Mouse (Mus musculus): Measurements from ENCODE around the gene Pex5l. TPM values are rescaled to one million over a fixed set of nuclear protein-coding genes. Genes with fewer than 3 reads are reported as not detected.
A peak's percentile ranks its signal among the peaks of the same experiment; 100 is the strongest.

Pex5l gene
- total and polyA plus RNA-seq, 3 experiments, result 0.08 to 0.44 (median 0.44) TPM

DNA sequence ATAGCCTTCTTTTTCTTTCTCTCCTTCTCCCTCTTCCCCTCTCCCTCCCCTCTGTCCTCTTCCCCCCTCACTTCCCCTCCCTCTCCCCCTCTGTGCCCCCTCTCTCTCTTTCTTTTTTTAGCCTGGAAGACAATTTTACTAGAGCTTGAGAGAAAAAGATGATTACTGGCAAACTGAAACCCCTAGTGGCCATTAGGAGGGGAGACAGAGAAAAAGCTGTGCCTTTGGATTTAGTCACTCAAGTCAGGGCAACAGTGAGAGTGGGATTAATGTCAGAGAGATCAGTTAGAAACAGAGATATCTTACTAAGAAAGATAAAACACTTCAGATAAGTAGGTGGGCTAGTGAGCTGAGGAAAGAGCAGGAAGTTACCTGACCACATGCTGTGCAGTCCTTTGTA lies 20.8 kb upstream of the Pex5l start:
- peak; percentile 5 for DNase-seq (ENCODE audit: extremely low read depth)
- H3K79me2 ChIP-seq (replicated peaks; ENCODE audit: control insufficient read depth, extremely low read depth, insufficient read depth, poor library complexity, severe bottlenecking), result no peaks in the 10 kb centered on the region
- H3K9me3 ChIP-seq (replicated peaks; ENCODE audit: low read length), result no peaks in the 10 kb centered on the region
- TF ChIP-seq CTCF (conservative IDR thresholded peaks at IDR 0.05 in 1 of 2, IDR thresholded peaks at IDR 0.05 in 1 of 2; ENCODE audit: low read depth in 2 of 2, low read length in 2 of 2), result peak; percentile 19 to 30; a peak in 2 of 4 replicates
- TF ChIP-seq NRF1 (IDR thresholded peaks at IDR 0.05; ENCODE audit: low read depth, low read length), result no peak
- in situ Hi-C loops (cut with MboI; ENCODE audit: low pct_ligation_motif_present, low pct_unique_long_range_greater_than_20kb, low sequenced_read_pairs), result no loop called here
- no peak overlapping the region for H3K9ac ChIP-seq (ENCODE audit: insufficient read depth, low read depth)
- dilution Hi-C loops (cut with MboI; ENCODE audit: extremely low pct_ligation_motif_present, extremely low pct_unique_long_range_greater_than_20kb, low sequenced_read_pairs), result no loop called here
- no peak overlapping the region for H3K4me3 ChIP-seq (replicated peaks in 1 of 3; ENCODE audit: low read depth in 2 of 3, low read length in 2 of 3, poor library complexity in 1 of 3)
- no peak overlapping the region for H3K4me2 ChIP-seq (ENCODE audit: insufficient read depth, low read depth, poor library complexity, severe bottlenecking)
- no peaks in the 10 kb centered on the region for H3K27me3 ChIP-seq (replicated peaks)
- no peak overlapping the region for H3K27ac ChIP-seq (ENCODE audit: insufficient read depth, low read depth)
- peaks cover 0 to 15% of the 10 kb centered on the region in 2 experiments; a peak in 2 of 4 replicates for H3K4me1 ChIP-seq (ENCODE audit: control insufficient read depth in 1 of 2, insufficient read depth in 2 of 2)
- H3K36me3 ChIP-seq (replicated peaks in 1 of 2; ENCODE audit: control insufficient read depth in 1 of 2, insufficient read depth in 1 of 2, low read length in 1 of 2), result no peaks in the 10 kb centered on the region

DNA sequence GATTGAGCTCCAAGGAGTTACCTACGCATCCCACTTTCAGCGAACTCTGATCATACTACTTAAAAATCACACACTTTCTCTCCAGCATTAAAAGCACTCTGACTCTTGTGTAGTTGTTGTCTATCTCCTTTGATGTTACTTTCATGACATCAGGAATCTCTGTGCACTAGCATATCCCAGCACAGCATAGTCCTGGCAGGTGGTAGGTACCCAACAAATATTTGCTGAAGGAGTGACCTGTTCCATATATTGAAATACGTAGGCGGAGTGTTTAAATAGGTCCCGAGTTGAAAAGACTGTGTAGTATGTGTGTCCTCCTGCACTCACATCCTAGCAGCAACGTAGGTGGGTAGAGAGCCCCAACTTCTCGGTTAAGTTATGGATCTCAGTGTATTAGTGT lies 545 bp upstream of the Pex5l start:
- in situ Hi-C loops (cut with MboI; ENCODE audit: low pct_ligation_motif_present, low pct_unique_long_range_greater_than_20kb, low sequenced_read_pairs), result no loop called here
- Histone ChIP-seq H3K27ac (ENCODE audit: insufficient read depth, low read depth) (no peak overlapping the region), H3K36me3 (replicated peaks in 1 of 2; ENCODE audit: control insufficient read depth in 1 of 2, insufficient read depth in 1 of 2, low read length in 1 of 2) (no peaks in the 10 kb centered on the region), H3K4me2 (ENCODE audit: insufficient read depth, low read depth, poor library complexity, severe bottlenecking) (no peak overlapping the region), H3K9me3 (replicated peaks; ENCODE audit: low read length) (peaks cover 4% of the 10 kb centered on the region), H3K27me3 (replicated peaks) (no peaks in the 10 kb centered on the region), H3K4me1 (ENCODE audit: control insufficient read depth in 1 of 2, insufficient read depth in 2 of 2) (no peaks in the 10 kb centered on the region), H3K4me3 (replicated peaks in 1 of 3; ENCODE audit: low read depth in 2 of 3, low read length in 2 of 3, poor library complexity in 1 of 3) (no peak overlapping the region), H3K9ac (ENCODE audit: insufficient read depth, low read depth) (no peak overlapping the region), H3K79me2 (replicated peaks; ENCODE audit: control insufficient read depth, extremely low read depth, insufficient read depth, poor library complexity, severe bottlenecking) (no peaks in the 10 kb centered on the region)
- TF ChIP-seq CHD2 (IDR thresholded peaks at IDR 0.05; ENCODE audit: low read length) (no peak), NELFE (IDR thresholded peaks at IDR 0.05; ENCODE audit: low read depth, low read length) (no peak)
- dilution Hi-C loops (cut with MboI; ENCODE audit: extremely low pct_ligation_motif_present, extremely low pct_unique_long_range_greater_than_20kb, low sequenced_read_pairs), result no loop called here
- no peak for DNase-seq (ENCODE audit: extremely low read depth)

DNA sequence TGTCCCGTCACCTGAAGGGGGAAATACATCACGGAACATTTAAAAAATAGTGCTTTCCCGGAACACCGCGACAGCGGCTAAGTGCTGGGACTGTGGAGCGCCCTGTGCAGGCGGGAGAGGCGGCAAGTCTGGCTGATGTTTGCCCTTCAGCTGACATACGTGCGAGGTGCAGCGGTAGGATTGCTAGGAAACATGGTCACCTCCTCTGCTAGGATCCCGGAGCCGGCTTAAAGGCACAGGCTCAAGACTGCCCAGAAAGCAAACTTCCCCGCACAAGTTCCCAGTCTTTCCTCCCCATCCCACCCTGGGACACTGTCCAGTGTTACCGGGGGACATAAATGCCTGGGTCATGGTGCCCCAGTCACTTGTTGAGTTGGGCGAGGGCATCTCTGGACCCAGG lies 649 bp downstream of the Pex5l start:
- Histone ChIP-seq H3K79me2 (replicated peaks; ENCODE audit: control insufficient read depth, extremely low read depth, insufficient read depth, poor library complexity, severe bottlenecking) (no peaks in the 10 kb centered on the region), H3K9me3 (replicated peaks; ENCODE audit: low read length) (peaks cover 4% of the 10 kb centered on the region), H3K9ac (ENCODE audit: insufficient read depth, low read depth) (no peak overlapping the region), H3K4me3 (replicated peaks in 1 of 3; ENCODE audit: low read depth in 2 of 3, low read length in 2 of 3, poor library complexity in 1 of 3) (no peak overlapping the region), H3K36me3 (replicated peaks in 1 of 2; ENCODE audit: control insufficient read depth in 1 of 2, insufficient read depth in 1 of 2, low read length in 1 of 2) (no peaks in the 10 kb centered on the region), H3K27me3 (replicated peaks) (no peaks in the 10 kb centered on the region), H3K4me1 (ENCODE audit: control insufficient read depth in 1 of 2, insufficient read depth in 2 of 2) (no peaks in the 10 kb centered on the region), H3K27ac (ENCODE audit: insufficient read depth, low read depth) (no peak overlapping the region), H3K4me2 (ENCODE audit: insufficient read depth, low read depth, poor library complexity, severe bottlenecking) (no peak overlapping the region)
- no peak for TF ChIP-seq USF1 (IDR thresholded peaks at IDR 0.05; ENCODE audit: low read depth, low read length)
- DNase-seq (ENCODE audit: extremely low read depth), result no peak
- dilution Hi-C loops (cut with MboI; ENCODE audit: extremely low pct_ligation_motif_present, extremely low pct_unique_long_range_greater_than_20kb, low sequenced_read_pairs) (no loop called here), in situ Hi-C loops (cut with MboI; ENCODE audit: low pct_ligation_motif_present, low pct_unique_long_range_greater_than_20kb, low sequenced_read_pairs) (no loop called here)

DNA sequence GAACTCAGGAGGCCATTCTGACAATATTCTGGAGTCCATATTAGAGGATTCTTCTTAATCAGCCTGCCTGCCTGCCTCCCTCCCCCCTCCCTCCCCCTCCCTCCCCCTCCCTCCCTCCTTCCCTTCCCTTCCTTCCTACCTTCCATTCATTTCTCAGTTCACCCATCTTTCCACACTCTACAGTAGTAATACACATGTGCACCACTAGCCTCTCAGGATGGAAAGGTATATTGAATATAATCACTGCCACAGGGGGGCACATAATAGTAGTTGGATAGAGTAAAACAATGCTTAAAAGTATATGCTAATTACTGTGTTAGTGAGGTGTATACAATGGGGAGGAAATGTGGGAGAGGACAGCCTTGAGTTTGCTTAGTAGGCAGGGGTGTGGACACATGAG lies 13.1 kb downstream of the Pex5l start:
- dilution Hi-C loops (cut with MboI; ENCODE audit: extremely low pct_ligation_motif_present, extremely low pct_unique_long_range_greater_than_20kb, low sequenced_read_pairs) (no loop called here), in situ Hi-C loops (cut with MboI; ENCODE audit: low pct_ligation_motif_present, low pct_unique_long_range_greater_than_20kb, low sequenced_read_pairs) (no loop called here)
- H3K79me2 ChIP-seq (replicated peaks; ENCODE audit: control insufficient read depth, extremely low read depth, insufficient read depth, poor library complexity, severe bottlenecking), result no peaks in the 10 kb centered on the region
- no peaks in the 10 kb centered on the region for H3K9me3 ChIP-seq (replicated peaks; ENCODE audit: low read length)
- TF ChIP-seq POLR2A (IDR thresholded peaks at IDR 0.05; ENCODE audit: low read depth, low read length), result no peak
- no peak for TF ChIP-seq MXI1 (IDR thresholded peaks at IDR 0.05; ENCODE audit: low read depth, low read length)
- no peak for TF ChIP-seq UBTF (IDR thresholded peaks at IDR 0.05; ENCODE audit: low read depth, low read length)
- DNase-seq (ENCODE audit: extremely low read depth), result no peak
- H3K27ac ChIP-seq (ENCODE audit: insufficient read depth, low read depth), result no peak overlapping the region
- H3K27me3 ChIP-seq (replicated peaks), result no peaks in the 10 kb centered on the region
- H3K4me1 ChIP-seq (ENCODE audit: control insufficient read depth in 1 of 2, insufficient read depth in 2 of 2), result peaks cover 0 to 2% of the 10 kb centered on the region in 2 experiments; a peak in 1 of 4 replicates
- H3K9ac ChIP-seq (ENCODE audit: insufficient read depth, low read depth), result no peak overlapping the region
- H3K4me2 ChIP-seq (ENCODE audit: insufficient read depth, low read depth, poor library complexity, severe bottlenecking), result no peak overlapping the region
- H3K4me3 ChIP-seq (replicated peaks in 1 of 3; ENCODE audit: low read depth in 2 of 3, low read length in 2 of 3, poor library complexity in 1 of 3), result no peak overlapping the region
- H3K36me3 ChIP-seq (replicated peaks in 1 of 2; ENCODE audit: control insufficient read depth in 1 of 2, insufficient read depth in 1 of 2, low read length in 1 of 2), result no peaks in the 10 kb centered on the region

All from CH12.LX (cell line).